Mouse (Mus musculus): ENCODE measurements around the gene Mn1.

- no peak for TF ChIP-seq EP300 (IDR thresholded peaks at IDR 0.05; ENCODE audit: insufficient read depth, low read depth, low read length)
- no peak for TF ChIP-seq CTCF (IDR thresholded peaks at IDR 0.05)
Measured at GRCm38 (mm10) chr5:111404721-111405120, 12.4 kb upstream of the Mn1 start.

All from heart, adult 2 months (tissue).